Mouse (Mus musculus): ENCODE measurements around the gene Gls2. TPM values are rescaled to one million over a fixed set of nuclear protein-coding genes. Genes with fewer than 3 reads are reported as not detected.

Gls2 gene
- polyA plus RNA-seq, 1 experiment from 2014 or later: 2.1 TPM

Other genes with a start within 250 kb of the Gls2 start
- gene Hsd17b6, start 186.8 kb upstream of the Gls2 start, polyA plus RNA-seq (2015; fragmentation: Nextera tagmentation; extraction: Ambion mirVana): not detected in 2 replicates
- gene Prim1, start 179.3 kb upstream of the Gls2 start, polyA plus RNA-seq (2015; fragmentation: Nextera tagmentation; extraction: Ambion mirVana): 90.2 and 93.0 TPM in 2 replicates
- 728 and 741 TPM in 2 replicates for gene Naca, start 158.9 kb upstream of the Gls2 start, polyA plus RNA-seq (2015; fragmentation: Nextera tagmentation; extraction: Ambion mirVana)
- gene Ptges3, start 135.5 kb upstream of the Gls2 start, polyA plus RNA-seq (2015; fragmentation: Nextera tagmentation; extraction: Ambion mirVana): 550 and 564 TPM in 2 replicates
- gene Atp5b, start 111.2 kb upstream of the Gls2 start, polyA plus RNA-seq (2015; fragmentation: Nextera tagmentation; extraction: Ambion mirVana): 2,263 and 2,267 TPM in 2 replicates
- gene Baz2a, start 102.9 kb upstream of the Gls2 start, polyA plus RNA-seq (2015; fragmentation: Nextera tagmentation; extraction: Ambion mirVana): 10.6 and 11.0 TPM in 2 replicates
- gene Rbms2, start 14.2 kb upstream of the Gls2 start, polyA plus RNA-seq (2015; fragmentation: Nextera tagmentation; extraction: Ambion mirVana): 32.2 and 34.9 TPM in 2 replicates
- gene Spryd4, start 17.4 kb downstream of the Gls2 start, polyA plus RNA-seq (2015; fragmentation: Nextera tagmentation; extraction: Ambion mirVana): 27.0 and 27.4 TPM in 2 replicates
- gene Mip, start 31.4 kb downstream of the Gls2 start, polyA plus RNA-seq (2015; fragmentation: Nextera tagmentation; extraction: Ambion mirVana): not detected in 2 replicates
- 61.4 and 63.1 TPM in 2 replicates for gene Timeless, start 37.6 kb downstream of the Gls2 start, polyA plus RNA-seq (2015; fragmentation: Nextera tagmentation; extraction: Ambion mirVana)
- 0.19 and 0.37 TPM in 2 replicates for gene Apon, start 59.6 kb downstream of the Gls2 start, polyA plus RNA-seq (2015; fragmentation: Nextera tagmentation; extraction: Ambion mirVana)
- 0.15 and 0.67 TPM in 2 replicates for gene Apof, start 74.2 kb downstream of the Gls2 start, polyA plus RNA-seq (2015; fragmentation: Nextera tagmentation; extraction: Ambion mirVana)
- gene Stat2, start 76.1 kb downstream of the Gls2 start, polyA plus RNA-seq (2015; fragmentation: Nextera tagmentation; extraction: Ambion mirVana): 10.5 and 14.0 TPM in 2 replicates
- gene Il23a, start 104.3 kb downstream of the Gls2 start, polyA plus RNA-seq (2015; fragmentation: Nextera tagmentation; extraction: Ambion mirVana): 0.15 and 0.17 TPM in 2 replicates
- gene Pan2, start 108.9 kb downstream of the Gls2 start, polyA plus RNA-seq (2015; fragmentation: Nextera tagmentation; extraction: Ambion mirVana): 34.1 and 34.5 TPM in 2 replicates
- gene Cnpy2, start 128.0 kb downstream of the Gls2 start, polyA plus RNA-seq (2015; fragmentation: Nextera tagmentation; extraction: Ambion mirVana): 329 and 346 TPM in 2 replicates
- gene Cs, start 143.3 kb downstream of the Gls2 start, polyA plus RNA-seq (2015; fragmentation: Nextera tagmentation; extraction: Ambion mirVana): 183 and 185 TPM in 2 replicates
- gene Coq10a, start 174.5 kb downstream of the Gls2 start, polyA plus RNA-seq (2015; fragmentation: Nextera tagmentation; extraction: Ambion mirVana): 12.5 and 12.6 TPM in 2 replicates
- 13.0 and 14.9 TPM in 2 replicates for gene Ankrd52, start 182.7 kb downstream of the Gls2 start, polyA plus RNA-seq (2015; fragmentation: Nextera tagmentation; extraction: Ambion mirVana)
- gene Slc39a5, start 206.8 kb downstream of the Gls2 start, polyA plus RNA-seq (2015; fragmentation: Nextera tagmentation; extraction: Ambion mirVana): 0.31 and 0.99 TPM in 2 replicates
- gene Nabp2, start 217.0 kb downstream of the Gls2 start, polyA plus RNA-seq (2015; fragmentation: Nextera tagmentation; extraction: Ambion mirVana): 72.1 and 75.7 TPM in 2 replicates
- 39.8 and 42.1 TPM in 2 replicates for gene Rnf41, start 217.2 kb downstream of the Gls2 start, polyA plus RNA-seq (2015; fragmentation: Nextera tagmentation; extraction: Ambion mirVana)